Mouse (Mus musculus): ENCODE data around the gene Rcan2. TPM values are rescaled to one million over a fixed set of nuclear protein-coding genes. Genes with fewer than 3 reads are reported as not detected.

The Rcan2 gene
- polyA plus RNA-seq, 1 experiment from 2014 or later = 109 TPM

GRCm38 (mm10) chr17:44083156-44083555 lies 282.0 kb downstream of the Rcan2 start:
- CTCF ChIA-PET = interaction anchor here (1.1 to 1.5 kb wide), 2 partner anchors 22 to 277 kb away, joined by 3 read pairs; no protein-coding TSS in a partner anchor
- H3K27me3 ChIP-seq = no peaks in the 10 kb centered on the region
- no peak for ATAC-seq
- no peak for TF ChIP-seq CTCF (IDR thresholded peaks at IDR 0.05)
- POLR2A ChIA-PET = interaction anchor here (0.7 kb wide), 1 partner anchor 300 kb away, joined by 3 read pairs; no protein-coding TSS in a partner anchor
- in situ Hi-C loops (cut with MboI; ENCODE audit: low pct_unique_long_range_greater_than_20kb) = no loop called here
- no peak for DNase-seq (ENCODE audit: low read depth, low spot score)

- DNase-seq (ENCODE audit: low read depth, low spot score) (no peak), ATAC-seq (no peak)
- H3K27me3 ChIP-seq = no peaks in the 10 kb centered on the region
- no peak for TF ChIP-seq CTCF (IDR thresholded peaks at IDR 0.05)
- ChIA-PET POLR2A (no interaction called here), CTCF (interaction anchor here (1.0 to 1.6 kb wide), 3 partner anchors 11 to 15 kb away, joined by 3 to 4 read pairs (median 3); no protein-coding TSS in a partner anchor)
- in situ Hi-C loops (cut with MboI; ENCODE audit: low pct_unique_long_range_greater_than_20kb) = no loop called here
These were observed 287.1 kb downstream of the Rcan2 start for GRCm38 (mm10) chr17:44088226-44088625.

Other genes starting within 250 kb of the Rcan2 start
- gene Pla2g7, start 233.3 kb upstream of the Rcan2 start, polyA plus RNA-seq (2021) = 9.0 TPM
- gene Tdrd6, start 171.1 kb upstream of the Rcan2 start, polyA plus RNA-seq (2021) = 0.01 TPM
- gene Slc25a27, start 134.1 kb upstream of the Rcan2 start, polyA plus RNA-seq (2021) = 5.1 TPM
- gene Cyp39a1, start 133.9 kb upstream of the Rcan2 start, polyA plus RNA-seq (2021) = 12.3 TPM

Measured in Patski (cell line).